In genomic region chrX:103712922-103713321, GRCm38 (mm10) we compare ENCODE assay signal across 21 mouse cellular contexts.
A peak's percentile ranks its signal among the peaks of the same experiment; 100 is the strongest.
DNase-seq lines count a peak whose midpoint lies in the region; ATAC-seq and TF ChIP-seq lines count a peak whose summit lies in the region.
"Had no signal": no experiment of that assay in that cellular context is flagged by ENCODE, and none has a peak within 500 bp of the region (broad histone marks: within the 10 kb centered on the region; RNA-seq: fewer than 3 reads in every experiment).

No protein-coding gene starts in this region.

- H3K4me2 ChIP-seq in embryonic facial prominence, embryonic 14.5 days (ENCODE audit: low read depth, low read length), result no peak overlapping the region
- no peak overlapping the region for H3K4me2 ChIP-seq in kidney, embryonic 16.5 days (replicated peaks; ENCODE audit: low read depth, low read length)
- no peak overlapping the region for H3K4me2 ChIP-seq in lung, postnatal 0 days (replicated peaks; ENCODE audit: low read depth, low read length)
- H3K4me2 ChIP-seq: forebrain, embryonic 13.5 days; heart, embryonic 13.5 days; hindbrain, embryonic 12.5 days had no signal

- peak; percentile 47; the same call in 1 of the 2 replicates for ATAC-seq in embryonic facial prominence, embryonic 14.5 days (ENCODE audit: low read depth)
- ATAC-seq in kidney, embryonic 16.5 days (ENCODE audit: low FRiP score, low TSS enrichment), result no peak
- peak; percentile 57; the same call in 1 of the 2 replicates for ATAC-seq in lung, postnatal 0 days
- ATAC-seq: CD4-positive, CD25-positive, alpha-beta regulatory T cell, adult 4 months; forebrain, embryonic 13.5 days; forebrain, postnatal 0 days had no signal

- no peak for TF ChIP-seq EP300 in lung, postnatal 0 days (IDR thresholded peaks at IDR 0.05)

- DNase-seq in embryonic facial prominence, embryonic 14.5 days (ENCODE audit: low spot score), result peak; percentile 27
- DNase-seq in embryonic facial prominence, embryonic 10.5 days (ENCODE audit: low spot score), result no peak
- peak; percentile 55 for DNase-seq in kidney, adult 9 months
- peak; percentile 27 to 38 for DNase-seq in lung, adult 18-20 months
- no peak for DNase-seq in lung, adult 2 months
- DNase-seq in lung, postnatal 0 days (ENCODE audit: low spot score), result no peak
- no peak for DNase-seq in spleen, postnatal 14 days (ENCODE audit: low spot score in 2 of 2)
- DNase-seq: adrenal gland, adult 8-10 months; adrenal gland, postnatal 36 days; B cell, adult 2 months; cerebellum, adult 2 months; forebrain, postnatal 0 days; gastrocnemius, adult 2 months; gastrocnemius, postnatal 25 days; heart, postnatal 4 days had no signal

- no peaks in the 10 kb centered on the region for H3K36me3 ChIP-seq in embryonic facial prominence, embryonic 14.5 days (ENCODE audit: control insufficient read depth, insufficient read depth, low read length)
- no peaks in the 10 kb centered on the region for H3K36me3 ChIP-seq in embryonic facial prominence, embryonic 10.5 days (replicated peaks)
- H3K36me3 ChIP-seq in kidney, embryonic 16.5 days (ENCODE audit: insufficient read depth, low read length), result no peaks in the 10 kb centered on the region
- no peaks in the 10 kb centered on the region for H3K36me3 ChIP-seq in lung, postnatal 0 days (ENCODE audit: insufficient read depth, low read length)
- H3K36me3 ChIP-seq: G1E; heart, embryonic 13.5 days; hindbrain, embryonic 12.5 days had no signal

- H3K27ac ChIP-seq in embryonic facial prominence, embryonic 14.5 days (replicated peaks; ENCODE audit: low read depth, low read length), result no peak overlapping the region
- no peak overlapping the region for H3K27ac ChIP-seq in embryonic facial prominence, embryonic 10.5 days (replicated peaks)
- no peak overlapping the region for H3K27ac ChIP-seq in kidney, embryonic 16.5 days (ENCODE audit: low read length)
- 0 out of 2 replicates have a peak overlapping the region, but pooled peaks have one; percentile 26 for H3K27ac ChIP-seq in lung, postnatal 0 days (ENCODE audit: low read length)
- H3K27ac ChIP-seq: forebrain, embryonic 13.5 days; gastrocnemius, adult 2 months; heart, embryonic 13.5 days; hindbrain, embryonic 12.5 days had no signal

- peaks cover 16% of the 10 kb centered on the region for H3K27me3 ChIP-seq in embryonic facial prominence, embryonic 14.5 days (replicated peaks; ENCODE audit: control insufficient read depth, insufficient read depth, low read length)
- peaks cover 99% of the 10 kb centered on the region for H3K27me3 ChIP-seq in embryonic facial prominence, embryonic 10.5 days (replicated peaks; ENCODE audit: low read depth, poor library complexity, severe bottlenecking)
- peaks cover 28% of the 10 kb centered on the region for H3K27me3 ChIP-seq in kidney, embryonic 16.5 days (ENCODE audit: insufficient read depth, low read length)
- H3K27me3 ChIP-seq in lung, postnatal 0 days (replicated peaks; ENCODE audit: insufficient read depth, low read length), result no peaks in the 10 kb centered on the region

- 50% methylated on average over 7 of the region's 7 CpGs for WGBS in embryonic facial prominence, embryonic 14.5 days
- WGBS in embryonic facial prominence, embryonic 10.5 days, result 57% methylated on average over 7 of the region's 7 CpGs
- WGBS in kidney, embryonic 16.5 days, result 65% methylated on average over 7 of the region's 7 CpGs
- 56% methylated on average over 7 of the region's 7 CpGs for WGBS in lung, adult 2 months
- WGBS in lung, postnatal 0 days, result 45% methylated on average over 7 of the region's 7 CpGs

- H3K9me3 ChIP-seq in embryonic facial prominence, embryonic 14.5 days (ENCODE audit: control insufficient read depth, low read length), result no peaks in the 10 kb centered on the region
- H3K9me3 ChIP-seq in embryonic facial prominence, embryonic 10.5 days, result no peaks in the 10 kb centered on the region
- H3K9me3 ChIP-seq in kidney, embryonic 16.5 days (ENCODE audit: low read length), result no peaks in the 10 kb centered on the region
- H3K9me3 ChIP-seq in lung, postnatal 0 days (ENCODE audit: low read length), result no peaks in the 10 kb centered on the region
- H3K9me3 ChIP-seq: forebrain, embryonic 13.5 days; G1E; heart, embryonic 13.5 days; hindbrain, embryonic 12.5 days had no signal

- H3K4me3 ChIP-seq in embryonic facial prominence, embryonic 14.5 days (ENCODE audit: low read depth, low read length), result no peak overlapping the region
- no peak overlapping the region for H3K4me3 ChIP-seq in embryonic facial prominence, embryonic 10.5 days
- no peak overlapping the region for H3K4me3 ChIP-seq in kidney, embryonic 16.5 days (ENCODE audit: low read length)
- H3K4me3 ChIP-seq in lung, adult 2 months (replicated peaks; ENCODE audit: extremely low read depth, low read depth, low read length), result no peak overlapping the region
- H3K4me3 ChIP-seq in lung, postnatal 0 days (ENCODE audit: low read depth, low read length), result no peak overlapping the region
- H3K4me3 ChIP-seq: forebrain, embryonic 13.5 days; gastrocnemius, adult 2 months; heart, embryonic 13.5 days; hindbrain, embryonic 12.5 days had no signal

- H3K4me1 ChIP-seq in embryonic facial prominence, embryonic 14.5 days (ENCODE audit: control insufficient read depth, insufficient read depth, low read length), result no peaks in the 10 kb centered on the region
- H3K4me1 ChIP-seq in embryonic facial prominence, embryonic 10.5 days, result peaks cover 8% of the 10 kb centered on the region
- no peaks in the 10 kb centered on the region for H3K4me1 ChIP-seq in kidney, embryonic 16.5 days (ENCODE audit: insufficient read depth, low read length)
- no peaks in the 10 kb centered on the region for H3K4me1 ChIP-seq in lung, adult 2 months (ENCODE audit: control insufficient read depth, insufficient read depth, low read length)
- H3K4me1 ChIP-seq in lung, postnatal 0 days (ENCODE audit: insufficient read depth, low read depth, low read length), result no peaks in the 10 kb centered on the region
- H3K4me1 ChIP-seq: forebrain, embryonic 13.5 days; heart, embryonic 13.5 days; hindbrain, embryonic 12.5 days had no signal

- TF ChIP-seq CTCF in lung, adult 2 months (IDR thresholded peaks at IDR 0.05; ENCODE audit: insufficient read depth, low read length), result no peak
- TF ChIP-seq CTCF in lung, postnatal 0 days (IDR thresholded peaks at IDR 0.05), result no peak

- no peak for TF ChIP-seq POLR2A in lung, adult 2 months (IDR thresholded peaks at IDR 0.05; ENCODE audit: borderline replicate concordance, extremely low read depth, low read depth, low read length)

- H3K9ac ChIP-seq in embryonic facial prominence, embryonic 14.5 days (ENCODE audit: low read depth, low read length), result no peak overlapping the region
- no peak overlapping the region for H3K9ac ChIP-seq in kidney, embryonic 16.5 days (replicated peaks; ENCODE audit: low read length)
- H3K9ac ChIP-seq in lung, postnatal 0 days (replicated peaks; ENCODE audit: low read depth), result no peak overlapping the region
- H3K9ac ChIP-seq: forebrain, embryonic 13.5 days; forebrain, postnatal 0 days; heart, embryonic 13.5 days; hindbrain, embryonic 12.5 days had no signal

Comparison
In these comparisons a context has a peak if more than half of its experiments do, and no peak if none do; other contexts are left out.
1. DNase-seq: peak in embryonic facial prominence, embryonic 14.5 days (single experiment), kidney, adult 9 months (single experiment) and lung, adult 18-20 months (2 of 2); none in embryonic facial prominence, embryonic 10.5 days (single experiment), lung, adult 2 months (single experiment), lung, postnatal 0 days (single experiment) and spleen, postnatal 14 days (0 of 2).